Mouse (Mus musculus) forebrain, embryonic 10.5 days (tissue): ENCODE results near the gene Slc36a3. TPM values are rescaled to one million over a fixed set of nuclear protein-coding genes. Genes with fewer than 3 reads are reported as not detected.
A peak's percentile ranks its signal among the peaks of the same experiment; 100 is the strongest.
"Not testable (repeated sequence)": the region's sequence is repeated elsewhere in the genome, so short reads cannot be mapped to it uniquely, and the experiment has no call there.

ENCODE experiments used
- DNase-seq: peaks from one replicate; pipeline ENCODE4 v3.0.0-alpha.2; 2017; ENCODE audit warnings: low spot score; ENCODE audit errors: extremely low spot score
- H3K27ac ChIP-seq: fragments of 300-500 bp; sonication (generic); 2 replicates; pipeline ENCODE4 v1.5.1; 2016; ENCODE audit warnings: mild to moderate bottlenecking
- H3K27me3 ChIP-seq: fragments of 300-500 bp; sonication (generic); 2 replicates; pipeline ENCODE4 v1.6.1; 2016; ENCODE audit warnings: mild to moderate bottlenecking; ENCODE audit not compliant: poor library complexity, severe bottlenecking
- H3K36me3 ChIP-seq: fragments of 300-500 bp; sonication (generic); replicated peaks from 2 replicates; pipeline ENCODE4 v1.6.1; 2016; ENCODE audit warnings: mild to moderate bottlenecking, moderate library complexity
- H3K4me1 ChIP-seq: fragments of 300-500 bp; sonication (generic); 2 replicates; pipeline ENCODE4 v1.6.1; 2016
- H3K4me3 ChIP-seq: fragments of 300-500 bp; sonication (generic); 2 replicates; pipeline ENCODE4 v1.5.1; 2016; ENCODE audit warnings: mild to moderate bottlenecking, moderate library complexity
- H3K9me3 ChIP-seq: fragments of 300-500 bp; sonication (generic); 2 replicates; pipeline ENCODE4 v1.6.1; 2016; ENCODE audit warnings: mild to moderate bottlenecking, moderate library complexity
- WGBS: fragments of 180-500 bp; shearing (Covaris S2); methylation state at CpG from one replicate; pipeline ENCODE4 v1.1.7; 2016; 5-methylcytosine and 5-hydroxymethylcytosine counted together
- polyA plus RNA-seq: library from polyadenylated mRNA; unstranded; fragments of >200 nt; fragmentation: Nextera tagmentation; extraction: Ambion mirVana; gene quantifications from 2 replicates; pipeline ENCODE4 v1.2.1, GENCODE M21; 2016

The Slc36a3 gene
- polyA plus RNA-seq, 1 experiment from 2014 or later, result not detected

GRCm38 (mm10) chr11:55098189-55098915, 53.2 kb downstream of the Slc36a3 start:
- peaks cover 22% of the 10 kb centered on the region for H3K4me1 ChIP-seq
- H3K27me3 ChIP-seq, result peaks cover 12% of the 10 kb centered on the region
- 14% methylated on average over 24 of the region's 24 CpGs for WGBS
- H3K36me3 ChIP-seq, result no peaks in the 10 kb centered on the region
- H3K9me3 ChIP-seq, result no peaks in the 10 kb centered on the region
- peak overlapping the region; percentile 78 for H3K27ac ChIP-seq
- no peak for DNase-seq
- peak overlapping the region; percentile 64 for H3K4me3 ChIP-seq

- H3K36me3 ChIP-seq, result no peaks in the 10 kb centered on the region
- peak; percentile 99 for DNase-seq
- H3K4me1 ChIP-seq, result peaks cover 22% of the 10 kb centered on the region
- peak within 1 kb of the TSS; percentile 64 for H3K4me3 ChIP-seq
- 2% methylated on average over 45 of the region's 45 CpGs for WGBS
- no peaks in the 10 kb centered on the region for H3K9me3 ChIP-seq
- peaks cover 12% of the 10 kb centered on the region for H3K27me3 ChIP-seq
- H3K27ac ChIP-seq, result peak within 1 kb of the TSS; percentile 78
These were observed 53.9 kb downstream of the Slc36a3 start, which contains the start of gene Gm2a for GRCm38 (mm10) chr11:55097463-55098188. Gene Gm2a, plus strand, starts transcription at chr11:55098115.

GRCm38 (mm10) chr11:55096731-55097462, 54.6 kb downstream of the Slc36a3 start:
- WGBS, result 39% methylated on average over 11 of the region's 11 CpGs
- Histone ChIP-seq H3K4me1 (peaks cover 22% of the 10 kb centered on the region), H3K27ac (peak overlapping the region; percentile 46; the same call in 1 of the 2 replicates), H3K27me3 (peaks cover 12% of the 10 kb centered on the region), H3K4me3 (peak overlapping the region; percentile 64), H3K36me3 (no peaks in the 10 kb centered on the region), H3K9me3 (no peaks in the 10 kb centered on the region)
- no peak for DNase-seq

- not testable (repeated sequence) for H3K9me3 ChIP-seq, H3K27ac ChIP-seq, H3K36me3 ChIP-seq, H3K4me3 ChIP-seq, DNase-seq
- WGBS, result 87% methylated on average over 4 of the region's 4 CpGs
- peaks cover 12% of the 10 kb centered on the region for H3K27me3 ChIP-seq
- peaks cover 22% of the 10 kb centered on the region for H3K4me1 ChIP-seq
These were observed 55.2 kb downstream of the Slc36a3 start for GRCm38 (mm10) chr11:55096296-55096695.

GRCm38 (mm10) chr11:55093096-55093495, 58.4 kb downstream of the Slc36a3 start:
- Histone ChIP-seq H3K36me3 (no peaks in the 10 kb centered on the region), H3K27ac (no peak overlapping the region), H3K9me3 (no peaks in the 10 kb centered on the region), H3K4me3 (no peak overlapping the region), H3K4me1 (peaks cover 10% of the 10 kb centered on the region), H3K27me3 (no peaks in the 10 kb centered on the region)
- DNase-seq, result no peak
- WGBS, result 90% methylated on average over 7 of the region's 7 CpGs

- Histone ChIP-seq H3K4me3 (no peak overlapping the region), H3K4me1 (no peaks in the 10 kb centered on the region), H3K9me3 (no peaks in the 10 kb centered on the region), H3K27ac (no peak overlapping the region), H3K27me3 (peaks cover 4% of the 10 kb centered on the region; the same call in 1 of the 2 replicates), H3K36me3 (no peaks in the 10 kb centered on the region)
- no peak for DNase-seq
- 85% methylated on average over 2 of the region's 2 CpGs for WGBS
These were observed 61.6 kb downstream of the Slc36a3 start for GRCm38 (mm10) chr11:55089892-55090291.

- no peak overlapping the region for H3K27ac ChIP-seq
- DNase-seq, result peak; percentile 83
- H3K27me3 ChIP-seq, result peaks cover 4% of the 10 kb centered on the region; the same call in 1 of the 2 replicates
- H3K4me3 ChIP-seq, result no peak overlapping the region
- H3K4me1 ChIP-seq, result no peaks in the 10 kb centered on the region
- no peaks in the 10 kb centered on the region for H3K9me3 ChIP-seq
- 5% methylated on average over 10 of the region's 10 CpGs for WGBS
- H3K36me3 ChIP-seq, result no peaks in the 10 kb centered on the region
These were observed 64.5 kb downstream of the Slc36a3 start for GRCm38 (mm10) chr11:55087006-55087405.

- Histone ChIP-seq H3K27me3 (peaks cover 4% of the 10 kb centered on the region; the same call in 1 of the 2 replicates), H3K36me3 (no peaks in the 10 kb centered on the region), H3K27ac (no peak overlapping the region), H3K4me1 (no peaks in the 10 kb centered on the region), H3K9me3 (no peaks in the 10 kb centered on the region), H3K4me3 (no peak overlapping the region)
- no peak for DNase-seq
- WGBS, result 63% methylated on average over 5 of the region's 5 CpGs
These were observed 66.1 kb downstream of the Slc36a3 start for GRCm38 (mm10) chr11:55085396-55085795.

GRCm38 (mm10) chr11:55084629-55085028, 66.9 kb downstream of the Slc36a3 start:
- Histone ChIP-seq H3K4me3 (no peak overlapping the region), H3K27me3 (peaks cover 7% of the 10 kb centered on the region), H3K27ac (no peak overlapping the region), H3K4me1 (no peaks in the 10 kb centered on the region), H3K36me3 (no peaks in the 10 kb centered on the region), H3K9me3 (0 out of 2 replicates have a peak, but pooled peaks cover 2% of the 10 kb centered on the region)
- WGBS, result 83% methylated on average over 4 of the region's 4 CpGs
- no peak for DNase-seq

GRCm38 (mm10) chr11:55081206-55081605, 70.3 kb downstream of the Slc36a3 start:
- Histone ChIP-seq H3K36me3 (no peaks in the 10 kb centered on the region), H3K4me3 (no peak overlapping the region), H3K27me3 (peaks cover 38% of the 10 kb centered on the region), H3K4me1 (peaks cover 18% of the 10 kb centered on the region), H3K27ac (no peak overlapping the region), H3K9me3 (0 out of 2 replicates have a peak, but pooled peaks cover 2% of the 10 kb centered on the region)
- DNase-seq, result no peak
- 90% methylated on average over 9 of the region's 9 CpGs for WGBS

GRCm38 (mm10) chr11:55079180-55079579, 72.3 kb downstream of the Slc36a3 start:
- Histone ChIP-seq H3K27me3 (peaks cover 41% of the 10 kb centered on the region), H3K36me3 (no peaks in the 10 kb centered on the region), H3K9me3 (0 out of 2 replicates have a peak, but pooled peaks cover 2% of the 10 kb centered on the region), H3K4me3 (no peak overlapping the region), H3K27ac (no peak overlapping the region), H3K4me1 (peaks cover 18% of the 10 kb centered on the region)
- no peak for DNase-seq
- WGBS, result 72% methylated on average over 4 of the region's 4 CpGs

GRCm38 (mm10) chr11:55078502-55078901, 73.0 kb downstream of the Slc36a3 start:
- WGBS, result 56% methylated on average over 3 of the region's 3 CpGs
- H3K27ac ChIP-seq, result no peak overlapping the region
- peak overlapping the region; percentile 60; the same call in 1 of the 2 replicates for H3K4me3 ChIP-seq
- peaks cover 41% of the 10 kb centered on the region for H3K27me3 ChIP-seq
- 0 out of 2 replicates have a peak, but pooled peaks cover 2% of the 10 kb centered on the region for H3K9me3 ChIP-seq
- DNase-seq, result no peak
- peaks cover 18% of the 10 kb centered on the region for H3K4me1 ChIP-seq
- no peaks in the 10 kb centered on the region for H3K36me3 ChIP-seq
